Mouse (Mus musculus): Measurements from ENCODE around the gene Cacna2d3.

Cacna2d3 gene

GRCm38 (mm10) chr14:29485416-29485815 lies 236.2 kb downstream of the Cacna2d3 start:
- DNase-seq = no peak

- DNase-seq = no peak
These were observed 243.2 kb downstream of the Cacna2d3 start for GRCm38 (mm10) chr14:29478403-29478983.

- no peak for DNase-seq
These were observed 257.4 kb downstream of the Cacna2d3 start for GRCm38 (mm10) chr14:29464277-29464676.

GRCm38 (mm10) chr14:29449203-29449602 lies 272.5 kb downstream of the Cacna2d3 start:
- no peak for DNase-seq

- peak; percentile 14 to 27 for DNase-seq
These were observed 278.3 kb downstream of the Cacna2d3 start for GRCm38 (mm10) chr14:29443091-29444026.

- DNase-seq = no peak
These were observed 279.2 kb downstream of the Cacna2d3 start for GRCm38 (mm10) chr14:29442476-29442875.

GRCm38 (mm10) chr14:29438666-29439065 lies 283.0 kb downstream of the Cacna2d3 start:
- no peak for DNase-seq

- no peak for DNase-seq
These were observed 283.4 kb downstream of the Cacna2d3 start for GRCm38 (mm10) chr14:29438251-29438650.

GRCm38 (mm10) chr14:29435203-29435602 lies 286.5 kb downstream of the Cacna2d3 start:
- no peak for DNase-seq

- DNase-seq = no peak
These were observed 287.9 kb downstream of the Cacna2d3 start for GRCm38 (mm10) chr14:29433716-29434115.

- no peak for DNase-seq
These were observed 288.5 kb downstream of the Cacna2d3 start for GRCm38 (mm10) chr14:29433076-29433714.

- DNase-seq = no peak
These were observed 291.9 kb downstream of the Cacna2d3 start for GRCm38 (mm10) chr14:29429788-29430187.

GRCm38 (mm10) chr14:29425666-29426065 lies 296.0 kb downstream of the Cacna2d3 start:
- no peak for DNase-seq

GRCm38 (mm10) chr14:29425208-29425607 lies 296.5 kb downstream of the Cacna2d3 start:
- no peak for DNase-seq

GRCm38 (mm10) chr14:29405878-29406165 lies 315.8 kb downstream of the Cacna2d3 start:
- DNase-seq = no peak

- DNase-seq = no peak
These were observed 316.4 kb downstream of the Cacna2d3 start for GRCm38 (mm10) chr14:29405125-29405877.

GRCm38 (mm10) chr14:29403849-29404808 lies 317.5 kb downstream of the Cacna2d3 start:
- peak in 1 of 2 experiments; percentile 1 for DNase-seq

GRCm38 (mm10) chr14:29402471-29402870 lies 319.2 kb downstream of the Cacna2d3 start:
- DNase-seq = no peak

- DNase-seq = no peak
These were observed 327.9 kb downstream of the Cacna2d3 start for GRCm38 (mm10) chr14:29393786-29394185.

- no peak for DNase-seq
These were observed 328.8 kb downstream of the Cacna2d3 start for GRCm38 (mm10) chr14:29392851-29393250.

GRCm38 (mm10) chr14:29391489-29391888 lies 330.2 kb downstream of the Cacna2d3 start:
- no peak for DNase-seq

GRCm38 (mm10) chr14:29387761-29388160 lies 333.9 kb downstream of the Cacna2d3 start:
- no peak for DNase-seq

All from lung, adult 18-20 months (tissue).